Mouse (Mus musculus): ENCODE measurements around the gene Dqx1. TPM values are rescaled to one million over a fixed set of nuclear protein-coding genes. Genes with fewer than 3 reads are reported as not detected.
A peak's percentile ranks its signal among the peaks of the same experiment; 100 is the strongest.

The Dqx1 gene
- polyA plus RNA-seq (2016; fragmentation: Nextera tagmentation; extraction: Ambion mirVana): 0.68 and 1.1 TPM in 2 replicates

DNA sequence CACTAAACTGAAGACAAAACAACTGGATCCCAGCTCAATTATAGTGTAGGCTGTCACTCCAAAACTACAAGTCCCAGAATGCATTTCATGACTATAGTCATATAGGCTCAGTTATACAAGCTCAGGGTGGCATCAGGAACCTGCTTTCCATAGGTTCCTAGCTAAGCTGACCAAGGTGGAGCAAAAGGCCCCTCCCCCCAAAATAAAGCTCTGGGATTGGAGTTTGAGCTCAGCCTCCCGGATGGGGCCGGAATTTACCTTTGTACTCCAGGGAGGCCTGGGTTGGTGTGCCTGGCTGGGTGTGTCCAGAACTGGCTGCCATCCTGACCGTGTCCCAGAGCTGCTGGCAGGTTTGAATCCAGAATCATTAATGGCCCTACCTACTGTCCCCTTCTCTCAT, at the start of gene Dqx1:
Dqx1 (plus strand) TSS at position 55 of the 400 bp plus-strand sequence.
- WGBS: 51% methylated on average over 3 of the region's 3 CpGs
- Histone ChIP-seq H3K9me3 (no peaks in the 10 kb centered on the region), H3K9ac (replicated peaks) (no peak within 1 kb of the TSS), H3K36me3 (peaks cover 23% of the 10 kb centered on the region), H3K27ac (no peak within 1 kb of the TSS), H3K4me2 (no peak within 1 kb of the TSS), H3K4me1 (replicated peaks) (peaks cover 18% of the 10 kb centered on the region), H3K27me3 (peaks cover 39% of the 10 kb centered on the region), H3K4me3 (replicated peaks) (no peak within 1 kb of the TSS)
- no peak for ATAC-seq (ENCODE audit: insufficient number of reproducible peaks, insufficient read depth, low FRiP score, low TSS enrichment, low read depth)

DNA sequence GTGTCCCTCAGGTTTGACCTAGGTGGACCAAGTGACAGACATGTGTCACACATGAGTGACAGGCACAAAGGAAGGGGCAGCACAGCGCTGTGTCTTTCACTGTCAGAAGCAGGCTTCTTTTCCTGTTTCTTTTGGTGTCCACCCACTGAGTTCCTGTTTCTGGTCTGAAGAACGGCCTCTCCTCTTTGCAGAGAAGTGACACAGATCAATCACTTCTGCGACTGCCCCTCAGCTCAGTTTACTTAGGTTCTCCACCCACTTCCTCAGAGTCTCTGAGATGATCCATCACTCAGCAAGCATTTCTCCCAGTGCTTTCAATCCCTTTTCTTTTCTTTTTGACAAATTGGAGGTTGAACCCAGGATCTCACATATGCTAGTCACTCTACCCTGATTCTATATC, 49.0 kb upstream of the Dqx1 start:
- Histone ChIP-seq H3K36me3 (no peaks in the 10 kb centered on the region), H3K9me3 (no peaks in the 10 kb centered on the region), H3K4me2 (no peak overlapping the region), H3K4me1 (replicated peaks) (peaks cover 4% of the 10 kb centered on the region), H3K4me3 (replicated peaks) (no peak overlapping the region), H3K9ac (replicated peaks) (no peak overlapping the region), H3K27me3 (no peaks in the 10 kb centered on the region), H3K27ac (no peak overlapping the region)
- 54% methylated on average over 3 of the region's 3 CpGs for WGBS
- no peak for ATAC-seq (ENCODE audit: insufficient number of reproducible peaks, insufficient read depth, low FRiP score, low TSS enrichment, low read depth)

DNA sequence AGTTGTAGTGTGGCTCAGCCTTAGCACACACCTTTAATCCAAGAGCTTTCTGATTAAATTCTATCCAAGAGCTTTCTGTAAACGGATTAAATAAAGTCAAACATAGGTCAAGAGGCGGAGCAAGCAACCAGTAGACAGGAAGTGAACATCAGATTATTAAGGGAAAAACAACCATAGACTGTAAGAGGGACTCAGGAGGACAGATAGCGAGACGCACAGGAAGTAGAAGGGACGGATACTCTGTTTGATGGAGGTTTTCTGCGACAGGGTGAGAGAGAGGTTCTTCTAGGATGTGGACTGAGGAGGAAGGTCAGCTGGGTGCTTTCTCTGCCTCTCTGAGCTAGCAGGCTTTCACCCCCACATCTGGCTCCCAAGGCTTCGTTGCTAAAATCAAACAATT, 47.6 kb upstream of the Dqx1 start:
- no peaks in the 10 kb centered on the region for H3K36me3 ChIP-seq
- no peak overlapping the region for H3K4me3 ChIP-seq (replicated peaks)
- no peaks in the 10 kb centered on the region for H3K9me3 ChIP-seq
- no peak overlapping the region for H3K27ac ChIP-seq
- WGBS: 71% methylated on average over 7 of the region's 7 CpGs
- no peaks in the 10 kb centered on the region for H3K27me3 ChIP-seq
- no peak overlapping the region for H3K4me2 ChIP-seq
- ATAC-seq (ENCODE audit: insufficient number of reproducible peaks, insufficient read depth, low FRiP score, low TSS enrichment, low read depth): no peak
- H3K4me1 ChIP-seq (replicated peaks): peaks cover 4% of the 10 kb centered on the region
- H3K9ac ChIP-seq (replicated peaks): no peak overlapping the region

DNA sequence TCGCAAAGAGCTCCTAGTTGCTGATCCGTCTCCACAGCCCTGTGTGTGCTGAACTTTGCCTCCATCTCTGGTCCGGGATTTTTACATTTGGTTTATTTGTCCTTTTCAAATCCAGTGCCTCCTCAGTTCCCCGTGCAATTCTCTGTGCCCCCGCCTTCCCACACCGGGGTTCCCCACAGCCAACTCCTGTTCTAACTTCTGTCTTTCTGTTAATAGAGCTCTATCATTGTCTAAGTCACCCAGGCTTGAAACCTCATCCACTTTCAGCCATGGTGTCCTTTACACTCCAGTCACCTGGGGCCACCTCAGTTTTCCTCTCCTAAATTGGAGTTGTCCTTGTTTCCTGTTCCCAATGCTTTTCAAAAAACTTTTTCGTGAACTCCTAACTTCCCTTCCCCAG, 46.4 kb upstream of the Dqx1 start:
- no peaks in the 10 kb centered on the region for H3K27me3 ChIP-seq
- no peak for ATAC-seq (ENCODE audit: insufficient number of reproducible peaks, insufficient read depth, low FRiP score, low TSS enrichment, low read depth)
- 87% methylated on average over 7 of the region's 7 CpGs for WGBS
- no peaks in the 10 kb centered on the region for H3K36me3 ChIP-seq
- no peak overlapping the region for H3K4me2 ChIP-seq
- H3K9me3 ChIP-seq: no peaks in the 10 kb centered on the region
- no peak overlapping the region for H3K9ac ChIP-seq (replicated peaks)
- peaks cover 4% of the 10 kb centered on the region for H3K4me1 ChIP-seq (replicated peaks)
- H3K27ac ChIP-seq: no peak overlapping the region
- H3K4me3 ChIP-seq (replicated peaks): no peak overlapping the region

DNA sequence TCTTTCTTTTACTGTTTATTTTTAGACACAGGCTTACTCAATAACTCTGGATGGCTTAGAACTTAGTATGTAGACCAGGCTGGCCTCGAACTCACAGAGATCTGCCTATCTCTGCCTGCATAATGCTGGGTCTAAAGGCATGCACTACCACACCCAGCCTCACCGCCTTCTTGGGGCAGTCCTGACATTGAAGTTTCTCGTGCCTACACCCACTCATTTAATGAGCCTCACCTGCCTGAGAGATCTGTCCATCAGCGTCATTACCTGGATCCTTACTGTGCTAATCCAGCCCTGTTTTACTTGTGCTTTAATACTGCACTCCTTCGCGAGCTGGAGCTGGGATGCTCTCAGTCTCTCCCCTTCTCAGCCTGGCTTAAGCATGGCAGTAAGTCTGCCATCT, 45.9 kb upstream of the Dqx1 start:
- Histone ChIP-seq H3K4me3 (replicated peaks) (no peak overlapping the region), H3K27ac (no peak overlapping the region), H3K4me1 (replicated peaks) (peaks cover 4% of the 10 kb centered on the region), H3K4me2 (no peak overlapping the region), H3K9me3 (no peaks in the 10 kb centered on the region), H3K27me3 (no peaks in the 10 kb centered on the region), H3K9ac (replicated peaks) (no peak overlapping the region), H3K36me3 (no peaks in the 10 kb centered on the region)
- ATAC-seq (ENCODE audit: insufficient number of reproducible peaks, insufficient read depth, low FRiP score, low TSS enrichment, low read depth): no peak
- 76% methylated on average over 6 of the region's 6 CpGs for WGBS

DNA sequence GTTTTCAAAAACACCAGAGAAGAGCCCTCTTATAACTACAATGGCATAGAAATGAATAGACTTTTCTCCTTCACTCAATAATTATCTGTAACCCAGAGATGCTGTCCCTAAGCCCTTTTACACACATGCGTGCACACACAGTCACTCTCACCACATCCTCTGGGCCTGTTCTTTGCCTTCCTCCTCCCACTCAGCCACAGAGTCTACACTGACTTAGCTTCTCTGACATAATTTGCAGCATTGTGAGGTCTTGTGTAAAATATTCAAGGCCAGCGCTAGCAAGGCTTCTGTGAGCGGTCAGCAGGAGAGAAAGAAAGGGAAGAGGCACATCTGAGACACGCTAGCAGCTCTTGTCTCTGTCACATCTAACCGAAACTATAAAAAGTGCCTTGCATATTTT, 44.2 kb upstream of the Dqx1 start:
- H3K36me3 ChIP-seq: no peaks in the 10 kb centered on the region
- H3K4me3 ChIP-seq (replicated peaks): no peak overlapping the region
- H3K4me1 ChIP-seq (replicated peaks): peaks cover 6% of the 10 kb centered on the region
- H3K9ac ChIP-seq (replicated peaks): no peak overlapping the region
- H3K27me3 ChIP-seq: no peaks in the 10 kb centered on the region
- WGBS: 82% methylated on average over 5 of the region's 5 CpGs
- no peak for ATAC-seq (ENCODE audit: insufficient number of reproducible peaks, insufficient read depth, low FRiP score, low TSS enrichment, low read depth)
- H3K27ac ChIP-seq: 0 out of 2 replicates have a peak overlapping the region, but pooled peaks have one; percentile 50
- no peak overlapping the region for H3K4me2 ChIP-seq
- no peaks in the 10 kb centered on the region for H3K9me3 ChIP-seq

DNA sequence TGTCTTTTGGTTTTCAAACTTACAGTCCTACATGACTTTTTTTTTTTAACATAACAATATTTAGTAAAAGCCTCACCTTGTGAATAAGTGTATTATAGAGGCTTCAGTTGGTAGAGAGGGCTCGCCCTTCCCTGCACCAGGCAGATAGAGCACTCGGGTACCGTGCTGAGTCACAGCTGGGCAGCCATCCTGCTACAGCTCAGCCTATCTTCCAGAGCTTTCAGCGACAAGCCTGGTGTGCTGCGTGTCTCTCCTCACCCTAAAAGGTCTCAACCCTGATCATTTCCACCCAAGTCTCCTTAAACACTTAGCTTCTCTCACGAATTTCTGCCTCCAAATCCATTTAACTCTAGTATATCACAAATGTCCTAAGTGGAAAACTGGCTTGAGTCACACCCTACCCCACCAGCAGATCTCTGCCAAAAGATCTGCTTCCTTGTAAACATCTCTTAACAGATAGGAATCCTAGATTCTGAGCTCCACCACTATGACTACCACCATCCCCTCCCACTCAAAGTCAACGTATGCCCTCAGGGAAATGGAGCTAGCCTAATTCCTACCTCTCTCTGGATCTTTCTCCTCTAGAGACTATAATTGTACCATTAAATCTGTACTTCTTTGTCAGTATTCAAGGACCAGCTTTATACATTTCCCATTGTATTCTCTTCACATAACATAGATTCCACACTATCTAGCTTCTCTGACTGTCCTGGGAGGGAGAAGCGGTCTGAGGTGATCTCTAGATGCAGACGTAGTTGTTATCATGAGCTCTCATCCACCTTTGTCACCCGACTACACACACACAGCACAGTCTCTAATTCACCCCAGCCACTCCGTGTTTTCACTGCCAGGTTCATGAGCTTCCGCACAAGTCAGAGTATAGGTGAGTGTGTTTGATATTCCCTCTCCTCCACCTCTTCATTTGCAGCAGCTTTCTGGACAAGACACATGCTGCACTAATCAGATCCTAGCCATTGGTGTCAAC, 42.9 kb upstream of the Dqx1 start:
- Histone ChIP-seq H3K4me3 (replicated peaks) (no peak overlapping the region), H3K27ac (no peak overlapping the region), H3K36me3 (no peaks in the 10 kb centered on the region), H3K4me1 (replicated peaks) (peaks cover 6% of the 10 kb centered on the region), H3K4me2 (no peak overlapping the region), H3K9ac (replicated peaks) (no peak overlapping the region), H3K9me3 (no peaks in the 10 kb centered on the region), H3K27me3 (no peaks in the 10 kb centered on the region)
- ATAC-seq (ENCODE audit: insufficient number of reproducible peaks, insufficient read depth, low FRiP score, low TSS enrichment, low read depth): no peak
- 76% methylated on average over 12 of the region's 12 CpGs for WGBS

DNA sequence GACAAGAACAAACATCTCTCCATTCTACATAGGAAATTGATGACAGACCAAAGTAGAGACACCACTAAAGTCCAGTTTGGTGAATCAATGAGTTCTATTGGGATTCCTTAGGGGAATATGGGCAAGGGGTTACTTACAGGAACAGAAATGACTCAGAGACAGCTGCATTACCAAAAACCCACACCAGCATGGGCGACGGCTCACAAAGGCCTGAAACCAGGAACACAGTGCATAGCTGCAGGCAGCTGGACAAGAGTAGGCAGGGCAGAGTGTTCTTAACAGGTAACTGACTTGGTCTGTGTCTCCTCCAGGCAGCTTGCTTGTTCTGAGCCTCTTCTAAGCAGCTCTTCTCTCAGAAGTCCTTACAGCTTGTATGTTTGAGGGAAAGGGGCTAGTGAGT, 41.9 kb upstream of the Dqx1 start:
- no peak overlapping the region for H3K4me3 ChIP-seq (replicated peaks)
- H3K4me1 ChIP-seq (replicated peaks): peaks cover 6% of the 10 kb centered on the region
- no peaks in the 10 kb centered on the region for H3K36me3 ChIP-seq
- H3K27me3 ChIP-seq: no peaks in the 10 kb centered on the region
- H3K4me2 ChIP-seq: no peak overlapping the region
- no peak overlapping the region for H3K9ac ChIP-seq (replicated peaks)
- ATAC-seq (ENCODE audit: insufficient number of reproducible peaks, insufficient read depth, low FRiP score, low TSS enrichment, low read depth): no peak
- WGBS: 95% methylated on average over 2 of the region's 2 CpGs
- H3K27ac ChIP-seq: no peak overlapping the region
- H3K9me3 ChIP-seq: no peaks in the 10 kb centered on the region

DNA sequence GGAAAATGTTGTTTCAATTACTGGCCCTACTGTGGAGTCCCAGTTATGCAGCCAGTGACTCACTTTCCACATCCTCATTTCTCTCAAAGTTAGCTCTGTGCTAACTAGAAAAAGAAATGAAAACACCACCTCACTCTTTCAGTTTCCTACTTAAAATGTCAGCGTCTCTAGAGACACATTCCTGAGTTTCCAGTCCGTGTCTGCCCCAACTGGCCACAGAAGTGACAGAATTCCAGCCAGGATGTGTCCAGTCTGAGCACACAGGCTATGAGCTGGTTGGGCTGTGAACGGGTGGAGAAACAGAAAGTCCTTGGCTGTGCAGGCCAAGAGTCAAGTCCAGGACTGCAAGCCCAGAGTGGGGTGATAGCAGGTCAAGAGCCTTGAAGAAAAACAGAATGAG, 40.5 kb upstream of the Dqx1 start:
- Histone ChIP-seq H3K36me3 (no peaks in the 10 kb centered on the region), H3K27me3 (no peaks in the 10 kb centered on the region), H3K9ac (replicated peaks) (no peak overlapping the region), H3K4me1 (replicated peaks) (peaks cover 6% of the 10 kb centered on the region), H3K9me3 (no peaks in the 10 kb centered on the region), H3K4me3 (replicated peaks) (no peak overlapping the region), H3K4me2 (no peak overlapping the region), H3K27ac (no peak overlapping the region)
- 59% methylated on average over 3 of the region's 3 CpGs for WGBS
- ATAC-seq (ENCODE audit: insufficient number of reproducible peaks, insufficient read depth, low FRiP score, low TSS enrichment, low read depth): no peak

DNA sequence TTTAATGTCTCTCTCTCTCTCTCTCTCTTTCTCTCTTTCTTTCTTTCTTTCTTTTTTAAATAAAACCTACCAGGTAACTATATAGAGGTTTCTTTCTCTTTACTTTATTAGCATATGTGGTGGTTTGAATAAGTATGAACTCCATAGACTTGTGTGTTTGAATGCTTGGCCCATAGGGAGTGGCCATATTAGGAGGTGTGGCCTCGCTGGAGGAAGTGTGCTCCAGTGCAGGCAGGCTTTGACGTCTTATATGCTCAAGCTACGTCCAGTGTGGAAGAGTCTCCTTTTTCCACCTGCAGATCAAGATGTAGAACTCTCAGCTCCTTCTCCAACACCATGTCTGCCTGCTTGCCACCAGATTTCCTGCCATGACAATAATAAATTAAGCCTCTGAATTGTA, 38.6 kb upstream of the Dqx1 start:
- Histone ChIP-seq H3K27ac (no peak overlapping the region), H3K36me3 (no peaks in the 10 kb centered on the region), H3K4me2 (no peak overlapping the region), H3K9me3 (no peaks in the 10 kb centered on the region), H3K27me3 (no peaks in the 10 kb centered on the region), H3K9ac (replicated peaks) (no peak overlapping the region), H3K4me1 (replicated peaks) (peaks cover 2% of the 10 kb centered on the region; the same call in 1 of the 2 replicates), H3K4me3 (replicated peaks) (no peak overlapping the region)
- WGBS: 75% methylated on average over 3 of the region's 3 CpGs
- no peak for ATAC-seq (ENCODE audit: insufficient number of reproducible peaks, insufficient read depth, low FRiP score, low TSS enrichment, low read depth)

DNA sequence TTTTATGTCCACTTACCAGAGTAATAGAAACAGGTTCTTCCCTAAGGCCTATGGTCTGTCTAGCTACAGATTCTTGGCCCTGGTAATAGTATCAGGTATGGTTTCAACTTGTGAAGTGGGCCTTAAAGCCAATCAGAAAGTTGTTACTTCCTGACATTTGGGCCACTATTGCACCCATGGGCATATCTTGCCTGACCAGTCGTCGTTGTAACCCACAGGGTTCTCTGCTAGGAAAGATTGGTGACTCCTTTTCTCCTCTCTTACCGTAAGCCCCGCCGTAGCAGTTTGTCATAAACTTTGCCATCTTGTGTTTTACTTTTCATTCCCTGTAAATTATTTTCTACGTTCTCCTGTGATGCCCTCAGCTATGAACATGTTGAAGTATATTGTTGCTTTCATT, 37.5 kb upstream of the Dqx1 start:
- 86% methylated on average over 6 of the region's 6 CpGs for WGBS
- H3K9me3 ChIP-seq: no peaks in the 10 kb centered on the region
- H3K4me1 ChIP-seq (replicated peaks): peaks cover 2% of the 10 kb centered on the region; the same call in 1 of the 2 replicates
- no peak overlapping the region for H3K4me2 ChIP-seq
- H3K36me3 ChIP-seq: no peaks in the 10 kb centered on the region
- no peaks in the 10 kb centered on the region for H3K27me3 ChIP-seq
- H3K27ac ChIP-seq: no peak overlapping the region
- no peak for ATAC-seq (ENCODE audit: insufficient number of reproducible peaks, insufficient read depth, low FRiP score, low TSS enrichment, low read depth)
- H3K4me3 ChIP-seq (replicated peaks): no peak overlapping the region
- H3K9ac ChIP-seq (replicated peaks): no peak overlapping the region
